Mouse (Mus musculus): ENCODE results near the gene Slit3.

Gene Slit3

DNA sequence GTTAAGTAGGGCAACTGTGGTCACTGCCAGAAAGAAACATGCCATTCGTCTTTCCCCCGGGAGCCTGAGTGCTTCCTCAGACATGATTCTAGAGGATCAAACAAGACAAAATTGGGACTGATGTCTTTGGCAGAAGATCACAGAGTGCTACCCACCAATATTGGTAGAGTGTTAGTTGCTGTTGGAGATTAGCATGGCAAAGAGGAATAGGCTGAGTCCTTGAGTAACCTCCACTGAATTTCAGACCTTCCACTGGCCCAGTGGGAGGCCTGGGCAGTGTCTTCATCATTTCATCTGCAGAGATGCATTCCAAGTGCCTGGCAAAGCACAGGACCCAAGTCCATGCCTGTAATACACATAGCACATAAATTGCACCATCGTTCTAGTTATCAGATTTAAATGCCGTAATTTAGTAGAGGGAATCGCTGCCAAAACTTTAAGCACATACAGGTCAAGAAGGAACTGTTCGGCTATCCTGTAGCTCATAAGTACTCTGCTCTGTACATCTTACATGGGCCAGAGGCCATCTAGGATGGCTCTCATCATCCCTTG, 77.6 kb downstream of the Slit3 start:
- no peak for DNase-seq (ENCODE audit: low read depth, low spot score)

DNA sequence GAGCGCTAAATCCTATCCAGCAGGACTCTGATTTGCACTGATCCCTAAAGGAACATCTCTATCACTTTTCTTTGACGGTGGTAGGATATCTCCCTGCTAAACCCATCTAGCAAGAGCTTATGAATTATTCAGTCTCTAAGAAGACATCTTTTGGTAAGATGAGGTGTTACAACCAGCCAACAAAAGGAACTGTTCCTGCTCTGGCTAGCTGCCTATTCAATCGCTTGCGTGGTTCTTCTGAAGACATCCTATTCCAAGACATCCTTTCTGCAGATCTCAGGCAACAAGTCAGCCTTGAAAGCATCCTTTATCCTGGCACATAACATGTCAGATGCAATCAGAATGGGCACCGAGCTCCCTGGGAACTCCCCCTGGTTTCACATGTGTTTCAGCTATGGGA, 81.3 kb downstream of the Slit3 start:
- DNase-seq (ENCODE audit: low read depth, low spot score), result no peak

DNA sequence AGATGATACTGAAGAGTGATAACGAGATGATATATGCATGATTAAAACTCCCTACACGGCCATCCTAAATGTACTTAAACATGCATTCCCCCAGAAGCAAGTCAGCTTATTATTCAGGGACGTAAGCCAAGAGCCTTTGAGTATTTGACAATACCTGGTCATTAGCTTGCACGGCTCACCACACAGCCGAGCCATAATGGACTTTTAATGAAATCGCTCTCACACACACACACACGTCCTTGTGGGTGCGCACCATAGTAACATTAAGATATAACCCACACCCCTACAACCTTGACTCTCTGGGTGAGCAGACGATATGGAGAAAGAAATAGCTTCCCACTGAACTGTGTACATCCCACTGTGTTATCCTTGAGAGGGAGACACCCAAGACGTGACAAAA, 82.6 kb downstream of the Slit3 start:
- no peak for DNase-seq (ENCODE audit: low read depth, low spot score)

DNA sequence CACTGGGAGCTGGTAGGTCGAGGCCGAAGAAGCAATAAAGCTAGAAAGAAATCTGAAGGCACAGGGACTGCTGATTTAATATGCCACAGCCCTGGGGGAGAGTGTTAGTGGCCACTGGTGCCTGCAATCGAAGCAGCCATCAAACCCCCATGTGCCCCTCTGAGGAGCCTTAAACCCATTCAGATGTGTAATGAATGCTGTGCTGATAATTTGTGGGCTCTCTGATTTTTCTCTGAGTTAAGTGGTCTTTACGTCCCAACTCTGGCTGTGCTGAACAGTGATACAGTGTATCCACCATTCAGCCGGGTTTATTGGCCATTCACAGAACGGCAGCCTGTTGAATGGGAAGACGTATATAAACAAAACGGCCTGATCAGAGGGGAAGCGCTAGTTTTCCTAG, 83.1 kb downstream of the Slit3 start:
- peak; percentile 30 for DNase-seq (ENCODE audit: low read depth, low spot score)

GRCm38 (mm10) chr11:35210728-35211682, 90.0 kb downstream of the Slit3 start:
- peak; percentile 61 for DNase-seq (ENCODE audit: low read depth, low spot score)

- DNase-seq (ENCODE audit: low read depth, low spot score), result no peak
These were observed 103.0 kb downstream of the Slit3 start for GRCm38 (mm10) chr11:35224025-35224424.

DNA sequence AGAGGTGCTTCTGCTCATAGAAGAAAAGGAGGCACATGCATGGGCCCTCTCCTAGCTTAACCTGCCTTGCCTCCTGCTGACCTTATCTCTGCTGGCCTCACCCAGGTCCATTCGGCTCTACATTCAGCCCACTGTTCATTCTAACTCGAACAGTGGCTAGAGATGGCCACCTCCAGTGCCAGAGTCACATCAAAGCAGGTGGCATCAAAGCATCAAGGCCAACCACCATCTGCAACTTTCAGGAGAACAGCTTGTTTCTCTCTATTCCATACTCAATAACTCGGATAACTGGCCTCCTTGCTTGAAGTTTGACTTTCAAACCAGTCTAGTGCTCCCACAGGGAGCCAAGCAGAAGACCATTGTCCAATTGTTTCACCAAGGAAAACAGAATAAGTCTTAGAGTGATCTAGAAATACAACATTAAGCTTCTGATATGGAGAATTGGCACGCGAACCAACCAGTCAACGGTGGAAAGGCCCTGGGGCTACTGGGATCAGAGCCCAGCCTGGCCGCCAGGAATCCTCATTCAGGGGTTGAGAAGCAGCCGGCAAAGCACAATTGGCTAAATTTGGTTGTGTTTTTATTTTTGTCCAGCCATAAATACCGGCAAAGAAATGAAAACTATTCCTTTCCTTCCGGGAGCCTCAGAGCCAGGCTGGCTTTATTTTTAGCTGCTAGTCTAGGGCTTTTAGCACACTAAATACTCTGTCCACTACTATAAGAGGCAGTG, 110.5 kb downstream of the Slit3 start:
- DNase-seq (ENCODE audit: low read depth, low spot score), result no peak

- no peak for DNase-seq (ENCODE audit: low read depth, low spot score)
These were observed 111.3 kb downstream of the Slit3 start for GRCm38 (mm10) chr11:35232321-35232720.

DNA sequence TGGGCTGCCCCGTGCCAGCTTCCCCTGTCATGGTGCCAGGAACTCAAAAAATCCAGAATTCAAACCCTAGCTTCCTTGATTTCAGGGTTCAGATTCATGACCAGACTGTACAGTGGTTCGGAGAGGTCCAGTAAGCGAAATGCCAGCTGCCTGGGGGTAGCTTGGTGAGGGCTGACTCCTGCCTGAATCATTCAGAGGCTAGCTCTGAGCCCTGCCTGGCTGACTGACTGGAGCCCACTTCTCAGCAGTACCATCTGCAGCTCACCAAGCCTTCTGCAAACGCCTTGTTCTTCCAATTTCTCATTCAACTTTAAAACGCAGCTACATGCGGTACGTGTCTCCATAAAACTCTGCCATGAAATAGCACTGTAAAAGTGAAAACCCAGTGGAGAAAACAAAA, 120.4 kb downstream of the Slit3 start:
- DNase-seq (ENCODE audit: low read depth, low spot score), result no peak

- DNase-seq (ENCODE audit: low read depth, low spot score), result peak; percentile 69
These were observed 122.6 kb downstream of the Slit3 start for GRCm38 (mm10) chr11:35243597-35243996.

- DNase-seq (ENCODE audit: low read depth, low spot score), result no peak
These were observed 123.5 kb downstream of the Slit3 start for GRCm38 (mm10) chr11:35244526-35244925.

GRCm38 (mm10) chr11:35246623-35247022, 125.6 kb downstream of the Slit3 start:
- DNase-seq (ENCODE audit: low read depth, low spot score), result no peak

DNA sequence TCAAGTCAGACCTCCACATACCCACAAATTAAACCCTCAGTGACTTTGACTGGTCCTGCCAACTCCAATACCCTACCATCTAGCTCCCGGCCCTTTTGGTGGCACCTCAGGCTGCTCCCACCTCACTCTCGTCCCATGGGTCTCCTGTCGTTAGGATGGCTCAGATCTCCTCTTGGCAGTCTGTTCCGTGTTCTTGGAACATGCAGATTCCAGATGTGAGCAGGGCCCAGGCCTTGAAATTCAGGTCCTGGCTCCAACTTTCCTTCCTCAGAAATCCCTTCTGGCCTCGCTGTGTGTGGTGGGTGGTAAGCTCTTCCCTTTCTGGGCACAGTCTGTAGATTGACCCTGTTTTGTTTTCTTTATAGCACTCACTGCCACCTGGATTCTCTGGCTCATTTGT, 127.1 kb downstream of the Slit3 start:
- no peak for DNase-seq (ENCODE audit: low read depth, low spot score)

GRCm38 (mm10) chr11:35250871-35251418, 129.9 kb downstream of the Slit3 start:
- no peak for DNase-seq (ENCODE audit: low read depth, low spot score)

GRCm38 (mm10) chr11:35251910-35252309, 130.9 kb downstream of the Slit3 start:
- no peak for DNase-seq (ENCODE audit: low read depth, low spot score)

DNA sequence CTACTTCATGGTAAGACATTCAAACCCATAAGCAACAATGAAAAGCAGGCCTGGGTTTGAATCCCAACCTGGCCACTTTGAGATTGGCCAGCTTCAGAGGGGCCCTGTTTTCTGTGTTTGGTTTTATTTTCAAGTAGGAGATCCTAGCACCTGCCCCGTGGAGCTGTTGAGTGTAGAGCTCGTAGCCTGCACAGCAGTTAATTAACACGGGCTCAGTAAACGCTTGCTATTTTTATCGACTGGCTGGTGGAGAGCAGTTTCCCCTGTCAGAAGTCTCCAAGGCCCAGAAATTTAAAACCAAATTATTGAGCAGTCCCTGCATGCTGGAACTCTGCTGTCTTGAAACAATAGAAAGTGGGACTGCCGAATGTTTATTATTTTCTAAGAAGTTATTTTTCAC, 136.3 kb downstream of the Slit3 start:
- no peak for DNase-seq (ENCODE audit: low read depth, low spot score)

- DNase-seq (ENCODE audit: low read depth, low spot score), result no peak
These were observed 140.6 kb downstream of the Slit3 start for GRCm38 (mm10) chr11:35261562-35262087.

DNA sequence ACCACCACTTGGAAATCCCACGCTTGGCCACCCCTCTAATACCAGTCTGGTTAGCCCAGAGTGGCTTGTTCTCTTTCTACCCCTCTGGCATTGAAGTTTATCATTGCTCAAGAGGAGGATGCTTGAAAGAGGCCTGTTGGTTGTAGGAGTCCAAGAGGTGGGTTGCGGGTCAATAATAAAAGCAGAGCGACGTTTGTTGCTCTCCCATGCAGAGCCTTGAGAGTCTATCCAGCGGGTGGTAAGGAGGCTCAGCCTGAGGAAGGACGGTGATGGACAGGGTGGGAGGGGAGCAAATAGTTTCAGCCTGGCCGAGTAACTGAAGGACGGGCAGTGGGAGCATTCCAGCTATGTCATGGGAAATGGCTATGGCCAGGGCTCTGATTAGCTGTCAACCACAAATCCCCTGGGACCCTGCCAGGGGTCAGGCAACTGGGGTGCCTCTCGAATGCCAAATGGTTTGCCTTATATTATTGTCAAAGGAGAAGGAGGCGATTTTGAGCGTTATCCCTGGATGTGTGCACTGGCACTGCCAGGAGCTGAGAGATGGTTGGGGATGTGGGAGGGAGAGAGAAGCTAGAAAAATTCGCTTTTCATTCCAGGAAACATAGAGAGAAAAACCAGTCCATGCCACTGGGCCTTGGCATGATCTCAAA, 141.4 kb downstream of the Slit3 start:
- no peak for DNase-seq (ENCODE audit: low read depth, low spot score)

DNA sequence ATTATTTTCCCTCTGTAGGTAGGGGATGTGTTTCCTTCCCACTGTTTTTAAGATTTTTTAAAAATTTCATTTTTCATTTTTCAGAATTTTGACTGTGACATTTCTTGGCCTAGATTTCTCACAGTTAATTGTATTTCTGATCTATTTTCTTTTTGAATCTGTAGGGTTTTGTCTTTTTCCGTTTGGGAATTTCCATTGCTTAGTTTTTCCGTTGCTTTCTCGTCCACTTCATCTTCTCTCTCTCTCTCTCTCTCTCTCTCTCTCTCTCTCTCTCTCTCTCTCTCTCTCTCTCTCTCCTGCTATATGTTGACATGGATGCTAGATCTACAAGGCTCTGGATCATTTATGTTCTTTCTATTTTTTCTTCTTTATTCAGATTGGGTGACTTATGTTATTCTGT, 143.7 kb downstream of the Slit3 start:
- DNase-seq (ENCODE audit: low read depth, low spot score), result no peak

DNA sequence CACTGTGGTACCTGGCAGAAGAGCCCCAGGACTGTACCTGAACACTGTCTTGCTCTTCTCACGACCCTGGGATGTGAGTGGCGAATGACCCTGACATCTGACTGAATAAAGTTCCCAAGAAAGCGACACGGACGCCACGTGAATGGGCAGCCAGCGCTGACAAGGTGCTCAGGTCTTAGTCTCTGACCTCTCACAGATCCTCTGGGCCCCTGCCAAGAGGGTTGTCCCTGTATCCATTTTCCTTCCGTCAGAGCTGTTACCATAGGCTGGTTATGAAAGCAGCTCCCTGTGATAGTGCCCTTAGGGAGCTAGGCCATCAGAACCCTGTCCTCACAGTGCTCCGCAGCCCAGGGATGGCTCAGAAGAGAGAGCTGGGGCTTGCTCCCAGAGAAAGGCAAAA, 149.4 kb downstream of the Slit3 start:
- DNase-seq (ENCODE audit: low read depth, low spot score), result no peak

- DNase-seq (ENCODE audit: low read depth, low spot score), result no peak
These were observed 152.4 kb downstream of the Slit3 start for GRCm38 (mm10) chr11:35273416-35273815.

All from forelimb bud, embryonic 11.5 days (tissue).